Mouse (Mus musculus) forebrain, embryonic 14.5 days (tissue): Measurements from ENCODE around the gene Tbcd. TPM values are rescaled to one million over a fixed set of nuclear protein-coding genes. Genes with fewer than 3 reads are reported as not detected.
"Not testable (repeated sequence)": the region's sequence is repeated elsewhere in the genome, so short reads cannot be mapped to it uniquely, and the experiment has no call there.

ENCODE experiments used
- ATAC-seq: fragments of 200-750 bp; cut with Nextera tagmentation; 2 replicates; pipeline ENCODE4 v1.8.0; 2017; ENCODE audit warnings: mild to moderate bottlenecking, moderate library complexity
- DNase-seq: peaks from one replicate; pipeline ENCODE4 v3.0.0-alpha.2; 2015; ENCODE audit warnings: low spot score
- H3K27ac ChIP-seq: fragments of 300-500 bp; sonication (generic); 2 replicates; pipeline ENCODE4 v1.5.1; 2014; ENCODE audit warnings: low read depth, mild to moderate bottlenecking, control low read depth, low read length, moderate library complexity
- H3K27me3 ChIP-seq: fragments of 300-500 bp; sonication (generic); replicated peaks from 2 replicates; pipeline ENCODE4 v1.6.1; 2014; ENCODE audit warnings: low read length, control low read depth, mixed read lengths; ENCODE audit not compliant: control insufficient read depth, insufficient read depth
- H3K36me3 ChIP-seq: fragments of 300-500 bp; sonication (generic); 2 replicates; pipeline ENCODE4 v1.6.1; 2014; ENCODE audit warnings: low read length, control low read depth; ENCODE audit not compliant: control insufficient read depth, insufficient read depth
- H3K4me1 ChIP-seq: fragments of 300-500 bp; sonication (generic); 2 replicates; pipeline ENCODE4 v1.6.1; 2014; ENCODE audit warnings: antibody characterized with exemption, low read length, control low read depth; ENCODE audit not compliant: control insufficient read depth, insufficient read depth
- H3K4me2 ChIP-seq: fragments of 300-500 bp; sonication (generic); 2 replicates; pipeline ENCODE4 v1.6.1; 2014; ENCODE audit warnings: mild to moderate bottlenecking, control low read depth, low read length
- H3K4me3 ChIP-seq: fragments of 300-500 bp; sonication (generic); 2 replicates; pipeline ENCODE4 v1.5.1; 2014; ENCODE audit warnings: low read depth, low read length, control low read depth
- H3K9ac ChIP-seq: fragments of 300-500 bp; sonication (generic); 2 replicates; pipeline ENCODE4 v1.6.1; 2014; ENCODE audit warnings: mild to moderate bottlenecking, low read length, control low read depth, moderate library complexity
- H3K9me3 ChIP-seq: fragments of 300-500 bp; sonication (generic); replicated peaks from 2 replicates; pipeline ENCODE4 v1.6.1; 2016; ENCODE audit warnings: low read length, control low read depth, mixed read lengths; ENCODE audit not compliant: control insufficient read depth
- WGBS: fragments of 180-500 bp; shearing (Covaris S2); extraction: QIAGEN DNeasy Blood & Tissue Kit; methylation state at CpG from one replicate; pipeline ENCODE4 v1.1.7; 2014; 5-methylcytosine and 5-hydroxymethylcytosine counted together
- polyA plus RNA-seq: library from polyadenylated mRNA; unstranded; fragments of >200 nt; fragmentation: Nextera tagmentation; extraction: Ambion mirVana; gene quantifications from 2 replicates; pipeline ENCODE4 v1.2.1, GENCODE M21; 2014

Tbcd gene
- polyA plus RNA-seq, 1 experiment from 2014 or later: 33.8 TPM

DNA sequence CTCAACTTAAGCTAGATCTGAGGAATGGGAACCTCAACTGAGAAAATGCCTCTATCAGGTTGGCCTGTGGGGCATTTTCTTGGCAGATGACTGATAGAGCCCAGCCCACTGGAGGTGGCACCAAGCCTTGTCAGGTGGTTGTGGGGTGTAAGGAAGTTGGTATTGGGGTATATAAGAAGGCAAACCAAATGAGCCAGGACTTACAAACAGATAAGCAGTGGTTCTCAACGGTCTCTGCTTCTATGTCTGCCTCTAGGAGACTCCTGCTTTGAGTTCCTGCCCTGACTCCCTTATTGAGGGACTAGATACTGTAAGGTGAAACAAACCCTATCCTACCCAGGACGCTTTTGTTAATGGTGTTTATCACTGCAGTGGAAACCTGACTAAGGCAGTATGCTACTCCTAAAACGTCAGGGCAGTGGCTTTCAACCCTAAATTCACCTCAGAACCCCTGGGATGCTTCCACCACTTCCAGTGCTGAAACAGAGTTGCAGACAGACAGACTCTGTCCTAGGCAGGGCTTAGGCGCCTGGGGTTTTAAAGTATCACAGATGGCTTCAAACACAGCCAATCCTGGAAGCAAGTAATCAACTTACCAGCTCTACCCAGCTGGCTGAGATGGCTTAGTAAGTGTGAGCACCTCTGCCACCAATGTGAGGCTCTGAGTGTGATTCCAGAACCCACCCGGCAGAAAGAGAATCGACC, 204.2 kb downstream of the Tbcd start:
- Histone ChIP-seq H3K4me2 (no peak overlapping the region), H3K4me3 (no peak overlapping the region), H3K27ac (no peak overlapping the region), H3K4me1 (no peaks in the 10 kb centered on the region), H3K9me3 (no peaks in the 10 kb centered on the region), H3K9ac (no peak overlapping the region), H3K27me3 (no peaks in the 10 kb centered on the region), H3K36me3 (no peaks in the 10 kb centered on the region)
- 83% methylated on average over 6 of the region's 6 CpGs for WGBS
- ATAC-seq (no peak), DNase-seq (no peak)

DNA sequence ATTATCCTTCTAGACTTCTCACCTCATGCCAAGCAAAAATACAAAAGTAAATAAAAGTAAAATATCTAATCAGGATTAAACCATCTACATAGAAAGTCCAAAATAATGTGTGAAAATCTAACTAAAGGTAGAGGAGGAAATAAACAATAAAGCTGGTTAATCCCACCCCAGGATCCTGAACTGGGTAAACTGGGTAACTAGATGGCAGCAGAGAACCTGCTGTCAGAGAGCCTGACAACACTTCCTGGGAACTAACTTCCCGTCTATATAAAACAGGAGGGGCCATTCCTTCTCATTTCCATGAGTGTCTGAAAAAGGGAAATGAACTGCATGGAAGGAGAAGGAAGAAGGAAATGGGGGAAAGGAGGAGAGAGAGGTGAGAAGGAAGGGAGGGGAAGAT, 206.4 kb downstream of the Tbcd start:
- H3K4me1 ChIP-seq: no peaks in the 10 kb centered on the region
- no peak overlapping the region for H3K4me3 ChIP-seq
- no peak overlapping the region for H3K9ac ChIP-seq
- WGBS: 47% methylated on average over 1 of the region's 1 CpGs
- ATAC-seq: no peak
- H3K9me3 ChIP-seq: no peaks in the 10 kb centered on the region
- no peak for DNase-seq
- no peaks in the 10 kb centered on the region for H3K36me3 ChIP-seq
- H3K27me3 ChIP-seq: no peaks in the 10 kb centered on the region
- H3K27ac ChIP-seq: no peak overlapping the region
- H3K4me2 ChIP-seq: no peak overlapping the region

GRCm38 (mm10) chr11:121660604-121661003, 208.9 kb downstream of the Tbcd start:
- H3K4me2 ChIP-seq, H3K9ac ChIP-seq, H3K27ac ChIP-seq, DNase-seq, H3K9me3 ChIP-seq, H3K36me3 ChIP-seq, H3K4me3 ChIP-seq, ATAC-seq, H3K27me3 ChIP-seq, H3K4me1 ChIP-seq: not testable (repeated sequence)
- 91% methylated on average over 2 of the region's 2 CpGs for WGBS

DNA sequence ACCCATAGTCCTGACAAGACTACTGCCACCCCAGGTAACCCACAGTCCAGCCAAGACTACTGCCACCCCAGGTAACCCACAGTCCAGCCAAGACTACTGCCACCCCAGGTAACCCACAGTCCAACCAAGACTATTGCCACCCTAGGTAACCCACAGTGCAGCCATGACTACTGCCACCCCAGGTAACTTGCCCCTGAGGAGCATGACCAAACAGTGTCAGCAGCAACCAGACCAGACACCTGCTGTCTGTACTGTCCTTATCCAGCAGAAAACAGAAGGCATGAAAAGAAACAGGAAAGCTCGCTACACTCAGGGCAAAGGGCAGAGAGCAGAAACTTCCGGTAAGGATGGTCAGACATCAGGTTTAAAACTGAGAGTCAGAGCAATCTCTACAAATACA, 209.4 kb downstream of the Tbcd start:
- Histone ChIP-seq H3K9ac (no peak overlapping the region), H3K27me3 (no peaks in the 10 kb centered on the region), H3K4me2 (no peak overlapping the region), H3K27ac (no peak overlapping the region), H3K4me3 (no peak overlapping the region), H3K9me3 (no peaks in the 10 kb centered on the region), H3K4me1 (no peaks in the 10 kb centered on the region), H3K36me3 (peaks cover 3% of the 10 kb centered on the region; the same call in 1 of the 2 replicates)
- ATAC-seq: no peak
- 87% methylated on average over 2 of the region's 2 CpGs for WGBS
- no peak for DNase-seq

Other genes starting within 250 kb of the Tbcd start
- gene Hexdc, start 247.5 kb upstream of the Tbcd start, polyA plus RNA-seq: 11.9 and 14.8 TPM in 2 replicates
- 18.6 and 19.5 TPM in 2 replicates for gene Ogfod3, start 247.2 kb upstream of the Tbcd start, polyA plus RNA-seq
- gene Cybc1, start 222.6 kb upstream of the Tbcd start, polyA plus RNA-seq: 45.3 and 46.0 TPM in 2 replicates
- 89.5 and 90.0 TPM in 2 replicates for gene Narf, start 214.7 kb upstream of the Tbcd start, polyA plus RNA-seq
- 16.4 and 17.8 TPM in 2 replicates for gene Foxk2, start 192.0 kb upstream of the Tbcd start, polyA plus RNA-seq
- gene Wdr45b, start 97.5 kb upstream of the Tbcd start, polyA plus RNA-seq: 114 and 119 TPM in 2 replicates
- 7.2 and 9.0 TPM in 2 replicates for gene Rab40b, start 63.7 kb upstream of the Tbcd start, polyA plus RNA-seq
- gene Fn3krp, start 30.5 kb upstream of the Tbcd start, polyA plus RNA-seq: 7.2 and 7.5 TPM in 2 replicates
- 2.6 and 3.4 TPM in 2 replicates for gene Fn3k, start 17.0 kb upstream of the Tbcd start, polyA plus RNA-seq
- gene Zfp750, start 67.4 kb downstream of the Tbcd start, polyA plus RNA-seq: 0.09 TPM in 1 of 2 replicates, not detected in the other
- 4.6 and 5.5 TPM in 2 replicates for gene B3gntl1, start 221.2 kb downstream of the Tbcd start, polyA plus RNA-seq
- gene Metrnl, start 249.6 kb downstream of the Tbcd start, polyA plus RNA-seq: 3.7 and 5.8 TPM in 2 replicates